Mouse (Mus musculus) embryonic stem cell, embryonic (primary cell): ENCODE results near the gene Ngly1.

Experiments
- CTCF ChIA-PET, 4 experiments: fragments of 300-600 bp in 2 of 4; fragments of 350-600 bp in 2 of 4; sonication (Branson Sonifier 250); formaldehyde crosslinking; loops; one replicate each; lab custom pipeline; 2022; ENCODE audit warnings: inconsistent platforms in 2 of 4; lab: Charles Lee
- POLR2A ChIA-PET, 4 experiments: fragments of 300-600 bp in 2 of 4; fragments of 350-600 bp in 2 of 4; sonication (Branson Sonifier 250); formaldehyde crosslinking; loops; one replicate each; lab custom pipeline; 2022; ENCODE audit warnings: antibody characterized with exemption in 4 of 4, inconsistent platforms in 1 of 4; lab: Charles Lee

Gene Ngly1

DNA sequence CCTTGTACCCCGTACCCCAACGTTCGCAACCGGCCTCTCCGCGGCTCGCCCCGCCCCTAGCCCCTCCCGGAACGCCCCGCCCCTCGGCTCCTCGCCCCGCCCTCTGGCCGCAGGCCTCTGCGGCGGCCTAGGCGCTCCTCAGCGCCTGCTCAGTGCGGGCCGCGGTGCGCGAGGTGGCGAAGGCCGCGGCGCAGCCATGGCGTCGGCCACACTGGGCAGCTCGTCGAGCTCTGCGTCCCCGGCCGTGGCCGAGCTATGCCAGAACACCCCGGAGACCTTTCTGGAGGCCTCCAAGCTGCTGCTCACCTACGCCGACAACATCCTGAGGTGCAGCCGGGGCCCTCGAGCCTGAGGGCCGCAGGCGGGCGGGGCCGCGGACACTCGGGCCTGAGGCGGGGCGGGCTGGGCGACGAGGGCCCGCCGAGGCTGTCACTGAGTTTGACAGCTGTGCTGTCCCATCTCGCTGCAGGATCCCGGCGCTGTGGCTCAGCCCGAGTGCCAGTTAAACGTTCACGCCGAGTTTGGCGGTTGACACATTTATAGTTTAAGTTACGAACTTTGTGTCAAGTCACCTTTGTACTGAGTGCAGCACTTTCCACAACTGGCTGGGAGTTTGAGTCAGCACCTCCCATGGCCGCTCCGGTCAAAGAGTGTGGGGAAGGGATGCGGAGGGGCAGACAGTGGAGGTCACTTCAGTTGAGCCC lies at the start of gene Ngly1, which contains the start of gene Oxsm:
TSS of gene Ngly1 (plus strand) at position 110 of the 704 bp plus-strand sequence.
TSS of gene Oxsm (minus strand) at position 638 of the 704 bp plus-strand sequence.
- ChIA-PET POLR2A (interaction anchor here in 2 of 4 experiments (0.9 to 3.3 kb wide), 8 partner anchors 8 to 117 kb away, joined by 3 to 14 read pairs (median 4); partner anchors contain the start of gene Top2b (in 1 of the 2)), CTCF (interaction anchor here in 1 of 4 experiments (1.0 kb wide), 1 partner anchor 185 kb away, joined by 3 read pairs; no protein-coding TSS in a partner anchor)

DNA sequence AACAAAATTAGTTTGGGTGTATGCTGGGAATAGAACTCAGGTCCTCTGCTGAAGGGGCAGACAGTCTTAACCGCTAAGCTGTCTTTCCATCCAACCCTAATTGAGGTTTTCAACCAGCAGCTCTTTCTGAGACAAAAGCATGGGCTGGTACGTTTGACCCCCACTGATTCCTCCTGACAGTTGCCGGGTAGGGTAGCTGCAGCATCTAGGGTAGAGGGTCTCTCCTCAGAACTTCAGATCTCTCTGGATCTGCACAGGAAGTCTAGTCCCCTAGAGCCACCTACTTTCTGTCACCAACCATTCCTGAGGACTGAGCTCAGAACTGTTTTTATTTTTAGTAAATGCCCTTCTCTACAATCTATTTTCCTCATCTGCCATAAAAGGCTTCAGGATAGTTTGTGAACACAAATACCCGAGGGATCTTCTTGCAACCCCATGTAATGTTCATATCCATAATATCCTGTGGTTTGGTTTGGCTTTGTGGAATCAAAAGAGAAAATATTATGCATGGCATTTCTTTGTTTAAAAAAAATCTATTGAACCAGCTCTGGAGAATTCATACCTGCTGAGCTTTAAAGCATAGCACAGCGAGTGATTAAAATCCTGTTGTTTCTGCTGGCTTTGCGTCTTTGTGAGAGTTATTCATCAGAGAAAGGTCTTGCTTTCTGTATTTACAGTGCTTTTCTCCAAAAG lies 48.7 kb upstream of the Ngly1 start:
- ChIA-PET POLR2A (interaction anchor here in 1 of 4 experiments (0.9 kb wide), 1 partner anchor 18 kb away, joined by 3 read pairs; no protein-coding TSS in a partner anchor), CTCF (no interaction called here)

DNA sequence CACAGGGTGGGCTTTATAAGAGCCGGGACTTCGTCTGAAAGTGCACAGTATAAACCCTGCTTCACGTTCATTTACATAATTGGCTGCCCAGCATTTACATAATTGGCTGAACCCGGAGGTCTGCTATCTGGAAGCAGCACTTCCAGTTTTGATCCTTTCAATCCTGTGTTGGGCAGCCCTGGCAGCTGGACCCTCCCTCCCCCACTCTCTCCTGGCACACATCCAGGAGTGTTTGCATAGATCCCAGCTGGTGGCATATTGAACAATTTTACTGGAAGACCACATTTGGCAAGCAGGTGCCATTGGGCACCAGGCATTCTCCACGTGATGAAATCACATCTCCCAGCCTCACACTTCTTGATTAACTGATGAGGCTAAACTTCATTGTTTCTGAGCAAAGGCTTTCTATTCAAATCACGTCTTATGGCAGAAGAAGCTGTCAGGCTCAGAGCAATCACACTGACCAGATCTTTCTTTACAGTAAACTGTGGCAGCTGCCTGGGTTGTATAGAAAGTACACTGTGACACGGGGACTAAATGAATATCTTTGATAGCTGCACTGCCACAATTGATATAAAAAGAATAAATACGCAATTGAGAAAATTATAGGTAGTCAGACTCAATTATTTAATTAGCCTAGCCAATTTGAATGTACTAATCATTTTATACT lies 48.0 kb upstream of the Ngly1 start:
- ChIA-PET CTCF (no interaction called here), POLR2A (interaction anchor here in 1 of 4 experiments (0.9 kb wide), 1 partner anchor 19 kb away, joined by 3 read pairs; no protein-coding TSS in a partner anchor)

DNA sequence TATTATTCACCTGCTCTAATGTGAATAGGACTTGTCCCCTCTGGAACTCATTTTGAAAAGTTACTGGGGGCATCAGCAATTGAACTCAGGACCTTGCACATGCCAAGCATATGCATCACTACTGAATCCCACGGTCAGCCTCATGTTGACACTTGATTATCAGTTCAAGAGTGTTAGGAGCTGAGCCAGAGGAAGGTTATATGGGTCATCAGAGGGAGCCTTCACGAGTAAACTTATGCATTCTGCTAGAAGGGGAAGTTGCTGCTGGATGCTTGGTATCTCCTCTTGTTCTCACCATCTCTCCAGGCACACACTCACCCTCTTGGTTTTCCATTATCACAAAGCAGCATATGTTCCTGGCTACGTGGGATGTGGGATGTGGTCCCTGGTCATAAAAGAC lies 47.4 kb upstream of the Ngly1 start:
- ChIA-PET CTCF (no interaction called here), POLR2A (no interaction called here)

DNA sequence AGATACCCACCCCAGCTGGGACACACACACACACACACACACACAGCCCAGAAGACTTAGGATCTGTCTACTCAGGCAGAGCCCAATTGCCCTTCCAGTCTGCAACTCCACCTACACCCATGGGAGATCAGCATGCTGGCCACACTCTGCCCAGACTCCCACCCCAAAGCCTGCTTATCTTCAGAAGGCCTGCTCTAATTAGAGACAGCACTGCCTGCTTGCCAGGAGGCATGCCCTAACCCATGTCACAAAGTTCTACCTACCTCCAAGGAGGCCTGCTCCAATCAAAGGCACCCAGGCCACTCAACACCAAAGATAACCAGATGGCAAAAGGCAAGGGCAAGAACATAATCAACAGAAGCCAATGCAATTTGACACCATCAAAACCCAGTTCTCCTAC lies 41.4 kb upstream of the Ngly1 start:
- CTCF ChIA-PET = no interaction called here
- POLR2A ChIA-PET = no interaction called here

DNA sequence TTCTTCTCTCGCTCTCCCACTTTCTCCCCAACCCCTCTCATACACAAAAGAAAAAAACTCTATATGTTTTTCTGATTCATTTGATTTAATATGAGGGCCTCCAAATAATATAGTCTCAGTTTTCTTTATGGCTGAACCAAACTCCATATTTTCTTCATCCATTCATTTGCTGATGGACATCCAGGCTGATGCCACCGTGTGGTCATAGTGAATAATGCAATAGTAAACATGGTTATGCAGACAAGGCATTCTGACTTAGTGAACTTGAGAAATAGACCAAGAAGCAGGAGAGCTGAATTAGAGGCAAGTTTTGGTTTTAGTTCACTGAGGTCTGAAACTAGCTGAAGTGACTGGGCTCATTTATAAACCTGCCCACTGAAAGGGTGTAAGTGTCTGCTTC lies 30.1 kb upstream of the Ngly1 start:
- ChIA-PET POLR2A (no interaction called here), CTCF (no interaction called here)

DNA sequence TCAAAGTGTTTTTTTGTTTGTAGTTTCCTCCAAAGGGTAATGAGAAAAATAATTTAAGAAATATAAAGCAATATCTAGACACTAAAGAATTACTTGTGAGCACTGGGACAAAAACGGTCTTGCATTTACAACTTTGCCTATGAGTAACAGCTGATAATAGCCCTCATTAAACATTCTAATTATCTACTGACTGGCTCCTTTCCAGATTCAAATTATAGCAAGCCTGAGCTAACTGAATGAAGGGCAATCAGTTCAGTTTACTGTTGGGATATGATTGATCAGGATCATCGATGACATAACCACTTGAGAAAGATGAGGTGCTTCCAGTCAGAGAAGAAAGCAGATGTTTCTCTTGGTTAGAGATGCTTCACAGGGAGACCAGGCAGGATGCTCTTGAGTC lies 19.7 kb upstream of the Ngly1 start:
- ChIA-PET CTCF (no interaction called here), POLR2A (no interaction called here)

DNA sequence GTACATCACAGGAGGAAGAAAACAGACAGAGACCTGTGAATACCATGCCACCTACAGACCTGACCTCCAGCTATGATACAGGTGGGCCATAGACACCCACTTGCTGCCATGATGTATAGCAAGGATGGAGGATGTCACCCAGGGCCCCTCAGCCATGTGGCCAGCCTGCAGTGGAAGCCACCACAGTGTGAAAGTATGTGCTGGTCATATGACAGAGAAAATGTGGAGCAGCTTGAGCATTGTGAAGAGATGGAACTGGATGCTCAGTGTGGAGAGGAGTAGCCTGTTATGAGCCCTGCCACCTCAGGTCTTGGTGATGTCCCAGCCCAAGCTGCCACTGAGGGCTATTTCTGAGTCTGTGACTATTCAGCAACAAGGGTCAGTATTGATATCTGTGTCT lies 18.5 kb upstream of the Ngly1 start:
- ChIA-PET CTCF (no interaction called here), POLR2A (interaction anchor here in 2 of 4 experiments (0.5 to 1.3 kb wide), 2 partner anchors 10 to 12 kb away, joined by 4 to 10 read pairs; no protein-coding TSS in a partner anchor)

DNA sequence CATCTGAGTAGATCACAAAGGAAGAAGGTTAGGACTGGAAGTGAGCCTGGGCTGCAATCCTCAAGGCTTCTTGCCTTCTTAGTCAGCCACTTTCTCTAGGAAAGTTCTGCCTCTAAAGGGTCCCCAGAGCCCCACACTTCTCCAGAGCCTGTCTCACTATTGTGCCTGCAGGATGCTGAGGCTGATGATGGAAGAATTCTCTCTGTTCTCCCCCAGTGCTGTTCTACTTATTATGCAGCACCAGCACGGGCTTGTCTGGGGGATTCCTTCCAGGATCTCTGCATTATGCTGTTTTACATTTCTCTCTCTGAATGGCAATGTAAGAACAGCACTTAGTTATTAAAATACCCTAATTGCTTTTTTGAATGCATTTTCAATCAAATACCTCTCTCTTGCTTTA lies 15.6 kb upstream of the Ngly1 start:
- CTCF ChIA-PET = interaction anchor here in 1 of 4 experiments (0.5 kb wide), 1 partner anchor 1425 kb away, joined by 3 read pairs; no protein-coding TSS in a partner anchor
- POLR2A ChIA-PET = interaction anchor here in 1 of 4 experiments (0.7 kb wide), 1 partner anchor 437 kb away, joined by 4 read pairs; no protein-coding TSS in a partner anchor

DNA sequence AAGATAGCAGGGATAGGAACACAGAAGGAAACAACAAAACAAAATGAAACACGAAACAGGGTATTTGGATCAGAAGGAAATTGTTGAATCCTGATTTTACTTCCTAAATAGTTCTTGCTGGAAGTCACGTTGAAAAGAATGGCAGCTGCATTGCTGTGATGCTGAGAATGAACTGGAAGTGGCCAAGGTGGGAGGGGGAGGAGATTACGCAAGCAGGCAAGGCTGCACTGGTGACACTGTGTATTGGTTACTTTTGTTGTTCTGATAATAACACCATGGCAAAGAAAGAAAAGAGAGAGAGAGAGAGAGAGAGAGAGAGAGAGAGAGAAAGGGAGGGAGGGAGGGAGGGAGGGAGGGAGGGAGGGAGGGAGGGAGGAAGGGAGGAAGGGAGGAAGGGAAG lies 12.6 kb upstream of the Ngly1 start:
- ChIA-PET CTCF (no interaction called here), POLR2A (no interaction called here)

DNA sequence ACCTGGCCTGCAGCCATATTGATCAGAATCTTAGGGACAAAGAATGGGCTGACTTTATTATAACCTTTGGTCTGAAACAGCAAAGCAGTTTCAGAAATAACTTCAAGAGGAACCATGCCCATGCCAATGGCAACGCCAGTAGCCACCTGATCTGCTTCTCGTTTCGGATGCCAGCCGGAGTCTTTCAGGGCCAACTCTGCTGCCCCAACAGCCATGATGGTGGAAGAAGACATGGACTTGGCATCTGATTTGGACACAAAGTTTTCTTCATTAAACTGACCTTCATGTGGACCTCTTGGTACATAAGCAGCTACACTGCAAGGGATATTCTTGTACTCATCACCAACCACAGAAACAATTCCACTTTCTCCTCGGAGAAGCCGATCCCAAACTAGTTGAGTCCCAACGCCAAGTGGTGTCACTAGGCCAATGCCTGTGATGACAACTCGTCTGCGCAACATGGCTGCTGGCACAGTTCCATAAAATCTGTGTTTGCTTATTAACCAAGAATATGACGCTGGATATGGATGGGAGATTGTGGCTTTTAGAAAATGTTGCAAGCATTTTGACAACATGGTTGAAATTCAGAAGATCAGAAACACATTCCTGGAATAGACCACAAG lies 6.8 kb upstream of the Ngly1 start:
- POLR2A ChIA-PET = interaction anchor here in 2 of 4 experiments (0.7 to 2.1 kb wide), 10 partner anchors 8 to 140 kb away, joined by 3 to 14 read pairs (median 5); partner anchors contain the start of gene Top2b (in 2 of the 2)
- CTCF ChIA-PET = interaction anchor here in 1 of 4 experiments (1.0 kb wide), 1 partner anchor 138 kb away, joined by 3 read pairs; no protein-coding TSS in a partner anchor

DNA sequence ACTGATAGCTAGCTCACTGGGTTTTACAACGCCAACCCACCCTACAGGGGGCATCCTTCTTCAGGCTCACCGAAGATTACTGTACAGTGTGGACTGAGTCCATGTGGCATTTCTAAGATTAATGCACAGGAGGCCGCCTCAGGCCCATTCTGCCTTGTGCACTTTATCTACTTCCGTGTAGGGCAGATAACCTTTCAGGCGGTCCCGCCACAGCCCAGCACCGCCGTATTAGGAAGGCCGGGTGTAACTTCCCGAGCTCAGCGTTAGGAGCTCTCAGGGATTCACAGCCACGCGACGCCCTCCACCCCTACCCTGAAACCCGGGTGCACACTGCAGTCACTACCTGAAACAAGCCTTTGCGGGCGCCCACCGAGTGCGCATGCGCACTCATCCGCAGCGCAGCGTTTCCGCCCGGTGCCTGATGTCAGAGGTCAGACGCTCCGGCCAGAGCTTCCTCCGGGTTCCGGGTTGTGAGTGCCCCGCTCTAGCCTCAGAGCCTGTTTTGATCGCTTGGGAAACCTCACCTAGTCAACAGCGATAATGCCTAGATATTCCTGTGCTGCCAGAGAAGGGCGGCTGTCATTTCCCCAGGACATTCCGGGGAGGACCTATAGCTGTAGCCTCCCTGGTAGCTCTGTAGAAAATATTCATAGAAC lies 6.0 kb upstream of the Ngly1 start:
- ChIA-PET CTCF (interaction anchor here in 3 of 4 experiments (0.5 to 1.4 kb wide), 4 partner anchors 137 to 298 kb away, joined by 3 to 5 read pairs (median 4); no protein-coding TSS in a partner anchor), POLR2A (interaction anchor here in 2 of 4 experiments (0.5 to 2.1 kb wide), 22 partner anchors 9 to 350 kb away, joined by 3 to 14 read pairs (median 4); partner anchors contain the start of gene Top2b (in 2 of the 2))

DNA sequence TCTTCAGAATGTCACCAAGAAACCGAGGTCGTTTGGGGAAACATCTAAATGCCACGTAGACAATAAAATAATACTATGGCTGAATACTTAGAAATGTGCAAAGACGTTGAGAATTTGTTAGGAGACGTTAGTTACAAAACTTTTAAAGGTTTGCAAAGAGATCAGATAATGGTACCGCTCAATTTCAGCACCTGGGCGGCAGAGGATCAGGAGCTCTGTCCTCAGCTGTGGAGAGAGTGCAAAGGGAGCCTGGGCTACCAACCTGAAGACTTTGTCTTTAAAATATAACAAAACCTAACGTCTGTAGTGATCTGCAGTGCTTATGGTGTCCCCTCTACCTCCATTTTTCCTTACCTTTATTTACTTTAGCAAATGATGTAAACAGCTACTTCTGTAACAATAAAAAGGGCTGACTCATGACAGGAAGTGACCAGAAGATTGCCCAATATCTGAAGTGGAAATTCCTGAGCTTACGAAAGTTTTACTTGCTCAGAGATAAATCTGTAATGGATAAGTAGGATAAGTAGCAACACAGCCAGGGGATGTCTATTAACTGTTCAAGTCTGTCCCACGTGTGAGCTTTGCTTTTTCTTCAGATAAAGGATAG lies 5.4 kb upstream of the Ngly1 start:
- ChIA-PET POLR2A (interaction anchor here in 3 of 4 experiments (0.5 to 2.1 kb wide), 21 partner anchors 9 to 350 kb away, joined by 3 to 14 read pairs (median 5); partner anchors contain the start of gene Top2b (in 2 of the 3)), CTCF (interaction anchor here (0.5 to 1.4 kb wide), 5 partner anchors 136 to 1052 kb away, joined by 3 to 6 read pairs (median 4); no protein-coding TSS in a partner anchor)

DNA sequence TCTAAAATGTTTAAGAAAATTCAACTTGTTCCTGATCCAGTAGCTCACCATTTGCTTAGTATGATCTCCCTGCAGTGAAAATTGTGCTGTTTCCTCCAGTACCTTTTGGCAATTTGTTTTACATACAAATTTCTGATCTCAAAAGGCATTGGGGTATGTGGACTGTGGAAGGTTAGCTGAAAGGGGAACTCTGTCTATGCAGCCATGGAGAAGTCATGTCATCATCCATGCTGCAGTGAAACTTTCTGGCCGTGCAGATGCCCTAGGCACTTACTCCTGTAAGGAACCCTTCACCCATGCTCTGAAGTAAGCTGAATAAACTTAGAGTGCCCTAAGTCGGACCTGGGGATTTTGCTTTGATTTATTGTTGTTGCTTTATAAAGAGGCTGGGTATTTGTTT lies 4.7 kb upstream of the Ngly1 start:
- ChIA-PET CTCF (interaction anchor here in 1 of 4 experiments (0.6 kb wide), 1 partner anchor 678 kb away, joined by 6 read pairs; no protein-coding TSS in a partner anchor), POLR2A (interaction anchor here in 2 of 4 experiments (0.8 to 2.1 kb wide), 6 partner anchors 16 to 120 kb away, joined by 3 to 14 read pairs (median 6); partner anchors contain the start of gene Top2b (in 1 of the 2))

DNA sequence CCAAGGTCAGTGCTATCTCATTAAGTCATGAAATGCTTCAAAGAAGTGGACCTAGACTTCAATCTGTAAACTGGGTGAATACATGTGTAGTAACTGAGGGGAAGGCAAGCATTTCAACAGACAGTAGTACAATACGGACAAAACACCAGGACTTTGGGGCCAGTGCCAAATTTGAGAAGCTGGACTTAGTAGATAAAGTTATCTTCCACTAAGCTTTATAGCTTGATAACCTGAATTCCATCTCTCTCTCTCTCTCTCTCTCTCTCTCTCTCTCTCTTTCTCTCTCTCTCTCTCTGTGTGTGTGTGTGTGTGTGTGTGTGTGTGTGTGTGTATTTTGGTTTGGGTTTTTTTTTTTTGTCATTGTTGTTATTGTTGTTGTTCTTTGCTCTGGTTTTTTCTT lies 4.0 kb upstream of the Ngly1 start:
- POLR2A ChIA-PET = interaction anchor here in 1 of 4 experiments (0.8 kb wide), 1 partner anchor 29 kb away, joined by 3 read pairs; no protein-coding TSS in a partner anchor

DNA sequence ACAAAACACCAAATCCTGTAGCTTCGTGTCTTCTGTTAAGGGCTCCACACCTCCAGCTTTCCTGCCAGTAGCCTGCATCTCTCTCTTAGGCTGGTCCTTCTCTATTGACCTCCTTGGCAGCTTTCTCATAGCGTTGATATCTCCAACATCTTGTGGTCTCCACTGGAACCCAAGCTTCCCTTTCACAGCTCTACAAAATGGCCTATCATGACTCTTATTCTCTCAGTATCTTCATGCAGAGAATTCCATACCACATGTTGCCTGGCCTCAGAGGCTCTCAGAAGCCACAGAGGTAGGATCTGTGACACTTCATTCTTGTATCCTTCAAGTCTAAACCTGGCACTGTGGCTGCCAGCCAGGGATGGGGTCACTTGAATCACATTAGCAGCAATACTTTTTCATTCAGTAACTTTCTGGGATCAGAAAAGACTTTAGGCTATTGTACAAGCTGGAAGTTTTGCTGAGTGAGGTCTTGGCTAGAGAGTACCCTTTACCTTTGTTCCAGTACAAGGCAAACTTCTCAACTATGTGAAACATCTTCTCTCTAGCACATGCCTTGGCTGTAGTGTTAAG lies 2.7 kb upstream of the Ngly1 start:
- CTCF ChIA-PET = no interaction called here
- POLR2A ChIA-PET = interaction anchor here in 1 of 4 experiments (0.6 kb wide), 1 partner anchor 88 kb away, joined by 3 read pairs; no protein-coding TSS in a partner anchor

More for the DNA sequence above, 4.0 kb upstream of the Ngly1 start:
- CTCF ChIA-PET = no interaction called here
